Comparison of ENCODE assay signal across 18 mouse cellular contexts in genomic region chr9:6089913-6090312, GRCm38 (mm10).
DNase-seq lines count a peak whose midpoint lies in the region; ATAC-seq lines count a peak whose summit lies in the region.
"Had no signal": no experiment of that assay in that cellular context is flagged by ENCODE, and none has a peak within 500 bp of the region (broad histone marks: within the 10 kb centered on the region; RNA-seq: fewer than 3 reads in every experiment).

No protein-coding gene starts in this region.

- peak; percentile 53 for ATAC-seq in erythroid progenitor cell, adult 5-6 weeks (replicated peaks; ENCODE audit: low FRiP score, poor library complexity, severe bottlenecking)
- ATAC-seq: forebrain, embryonic 13.5 days; forebrain, postnatal 0 days; hindbrain, embryonic 16.5 days; inflammation-experienced regulatory T-cells, adult 6 months; intestine, postnatal 0 days had no signal

- DNase-seq in A20 (ENCODE audit: low read depth, low spot score) (peak; percentile 74), adipocyte (ENCODE audit: low spot score) (peak; percentile 19)
- no peak for DNase-seq in cerebellum, adult 11 months
- DNase-seq in embryo, embryonic 9.5 days (ENCODE audit: extremely low spot score): no peak
- DNase-seq in testis, postnatal 14 days (ENCODE audit: low spot score): no peak
- no peak for DNase-seq in layer of hippocampus, adult 9-10 months (ENCODE audit: low spot score)
- DNase-seq: adrenal gland, postnatal 10 days; cerebellum, adult 18-20 months; cerebellum, adult 9-11 months; embryo, embryonic 11 days; forebrain, postnatal 0 days; gastrocnemius, postnatal 14 days; heart, postnatal 36 days had no signal

Comparison
In these comparisons a context has a peak if more than half of its experiments do, and no peak if none do; other contexts are left out.
1. DNase-seq: peak in A20 (single experiment) and adipocyte (single experiment); none in cerebellum, adult 11 months (single experiment), embryo, embryonic 9.5 days (single experiment), testis, postnatal 14 days (single experiment) and layer of hippocampus, adult 9-10 months (single experiment).